Mouse (Mus musculus): ENCODE measurements around the gene Yif1a. TPM values are rescaled to one million over a fixed set of nuclear protein-coding genes. Genes with fewer than 3 reads are reported as not detected.

Gene Yif1a
- polyA plus RNA-seq, 1 experiment from 2014 or later, result 82.0 TPM

GRCm38 (mm10) chr19:5051031-5051430 is 37.3 kb upstream of the Yif1a start:
- Histone ChIP-seq H3K36me3 (peaks cover 29% of the 10 kb centered on the region; the same call in 1 of the 2 replicates), H3K4me2 (peak overlapping the region; percentile 51), H3K9me3 (replicated peaks) (no peaks in the 10 kb centered on the region), H3K27ac (peak overlapping the region; percentile 13; the same call in 1 of the 2 replicates), H3K4me3 (peak overlapping the region; percentile 31), H3K27me3 (peaks cover 23% of the 10 kb centered on the region), H3K9ac (peak overlapping the region; percentile 8; the same call in 1 of the 2 replicates), H3K4me1 (replicated peaks) (peaks cover 28% of the 10 kb centered on the region)
- ATAC-seq (replicated peaks; ENCODE audit: insufficient number of reproducible peaks, insufficient read depth, low FRiP score, low read depth), result peak; percentile 33; the same call in 1 of the 2 replicates
- WGBS, result 10% methylated on average over 17 of the region's 17 CpGs

DNA sequence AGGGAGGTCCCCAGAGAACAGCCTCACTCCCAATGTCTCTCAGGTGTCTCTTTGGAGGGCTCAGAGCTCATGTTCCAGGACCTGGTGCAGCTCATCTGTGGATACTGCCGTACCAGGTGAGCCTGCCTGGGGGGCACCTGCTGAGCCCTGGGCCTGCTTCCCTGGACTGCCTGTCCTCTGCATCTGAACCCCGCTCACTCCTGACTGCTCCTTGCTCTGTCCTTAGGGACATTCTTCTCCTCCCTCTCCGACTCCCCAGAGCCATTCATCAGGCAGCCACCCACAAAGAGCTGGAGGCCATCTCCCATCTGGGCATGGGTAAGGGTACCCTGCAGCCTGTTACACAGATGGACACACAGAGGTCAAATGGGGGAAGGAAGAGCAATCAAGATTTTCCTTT is 36.8 kb upstream of the Yif1a start:
- Histone ChIP-seq H3K27ac (0 out of 2 replicates have a peak overlapping the region, but pooled peaks have one; percentile 13), H3K27me3 (peaks cover 23% of the 10 kb centered on the region), H3K4me1 (replicated peaks) (peaks cover 31% of the 10 kb centered on the region), H3K4me2 (peak overlapping the region; percentile 51), H3K9me3 (replicated peaks) (no peaks in the 10 kb centered on the region), H3K4me3 (peak overlapping the region; percentile 31), H3K9ac (0 out of 2 replicates have a peak overlapping the region, but pooled peaks have one; percentile 8), H3K36me3 (peaks cover 27% of the 10 kb centered on the region; the same call in 1 of the 2 replicates)
- WGBS, result 45% methylated on average over 3 of the region's 3 CpGs
- ATAC-seq (replicated peaks; ENCODE audit: insufficient number of reproducible peaks, insufficient read depth, low FRiP score, low read depth), result no peak

- ATAC-seq (replicated peaks; ENCODE audit: insufficient number of reproducible peaks, insufficient read depth, low FRiP score, low read depth), result no peak
- Histone ChIP-seq H3K36me3 (peaks cover 19% of the 10 kb centered on the region; the same call in 1 of the 2 replicates), H3K4me3 (0 out of 2 replicates have a peak overlapping the region, but pooled peaks have one; percentile 31), H3K9me3 (replicated peaks) (no peaks in the 10 kb centered on the region), H3K27ac (no peak overlapping the region), H3K4me2 (peak overlapping the region; percentile 51), H3K9ac (no peak overlapping the region), H3K27me3 (peaks cover 23% of the 10 kb centered on the region), H3K4me1 (replicated peaks) (peaks cover 31% of the 10 kb centered on the region)
- WGBS, result 36% methylated on average over 25 of the region's 25 CpGs
These were observed 36.0 kb upstream of the Yif1a start for GRCm38 (mm10) chr19:5052166-5052822.

DNA sequence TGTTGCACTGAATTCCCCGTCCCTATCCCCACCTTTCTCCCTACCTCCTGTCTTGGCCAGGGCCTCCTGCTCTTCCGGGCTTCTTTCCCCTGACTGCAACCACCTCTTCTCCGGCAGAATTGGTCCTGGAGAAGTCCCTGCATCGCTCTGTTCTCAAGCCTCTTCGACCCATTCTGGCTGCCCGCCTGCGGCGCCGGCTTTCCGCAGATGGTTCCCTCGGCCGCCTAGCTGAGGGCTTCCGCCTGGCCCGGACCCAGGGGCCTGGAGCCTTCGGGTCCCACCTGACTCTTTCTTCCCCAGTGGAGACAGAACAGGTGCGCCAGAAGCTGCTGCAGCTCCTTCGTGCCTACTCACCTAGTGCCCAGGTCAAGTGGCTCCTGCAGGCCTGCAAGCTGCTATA is 35.5 kb upstream of the Yif1a start:
- H3K9ac ChIP-seq, result no peak overlapping the region
- 67% methylated on average over 17 of the region's 17 CpGs for WGBS
- no peak overlapping the region for H3K4me2 ChIP-seq
- peaks cover 31% of the 10 kb centered on the region for H3K4me1 ChIP-seq (replicated peaks)
- peaks cover 23% of the 10 kb centered on the region for H3K27me3 ChIP-seq
- H3K4me3 ChIP-seq, result no peak overlapping the region
- no peak overlapping the region for H3K27ac ChIP-seq
- peaks cover 15% of the 10 kb centered on the region; the same call in 1 of the 2 replicates for H3K36me3 ChIP-seq
- H3K9me3 ChIP-seq (replicated peaks), result no peaks in the 10 kb centered on the region
- ATAC-seq (replicated peaks; ENCODE audit: insufficient number of reproducible peaks, insufficient read depth, low FRiP score, low read depth), result no peak

DNA sequence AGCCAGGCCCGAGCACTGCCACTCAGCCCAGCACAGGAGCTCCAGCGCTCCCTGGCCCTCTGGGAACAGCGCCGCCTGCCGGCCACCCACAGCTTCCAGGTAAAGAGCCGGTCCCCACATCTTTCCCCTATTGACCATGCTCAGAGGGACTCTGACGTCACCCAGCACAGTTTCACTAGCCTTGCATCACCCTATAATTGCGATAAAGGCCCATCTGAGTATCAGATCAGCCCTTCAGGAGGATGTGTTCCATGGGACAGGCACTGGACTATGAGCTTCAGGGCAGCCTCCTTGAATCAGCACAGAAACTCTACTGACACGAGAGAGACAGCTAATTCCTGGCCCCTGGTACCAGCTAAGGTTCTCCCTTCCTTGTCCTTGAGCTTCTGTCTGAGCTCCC is 34.4 kb upstream of the Yif1a start:
- ATAC-seq (replicated peaks; ENCODE audit: insufficient number of reproducible peaks, insufficient read depth, low FRiP score, low read depth), result no peak
- Histone ChIP-seq H3K9me3 (replicated peaks) (no peaks in the 10 kb centered on the region), H3K9ac (no peak overlapping the region), H3K27me3 (peaks cover 23% of the 10 kb centered on the region), H3K4me3 (no peak overlapping the region), H3K4me2 (no peak overlapping the region), H3K4me1 (replicated peaks) (peaks cover 40% of the 10 kb centered on the region), H3K27ac (no peak overlapping the region), H3K36me3 (peaks cover 6% of the 10 kb centered on the region; the same call in 1 of the 2 replicates)
- WGBS, result 23% methylated on average over 9 of the region's 9 CpGs

GRCm38 (mm10) chr19:5056251-5056650 is 32.1 kb upstream of the Yif1a start:
- H3K36me3 ChIP-seq, result no peaks in the 10 kb centered on the region
- no peak overlapping the region for H3K9ac ChIP-seq
- peaks cover 23% of the 10 kb centered on the region for H3K27me3 ChIP-seq
- ATAC-seq (replicated peaks; ENCODE audit: insufficient number of reproducible peaks, insufficient read depth, low FRiP score, low read depth), result no peak
- H3K4me2 ChIP-seq, result no peak overlapping the region
- H3K4me1 ChIP-seq (replicated peaks), result peaks cover 45% of the 10 kb centered on the region
- WGBS, result 10% methylated on average over 6 of the region's 6 CpGs
- no peaks in the 10 kb centered on the region for H3K9me3 ChIP-seq (replicated peaks)
- no peak overlapping the region for H3K4me3 ChIP-seq
- no peak overlapping the region for H3K27ac ChIP-seq

- no peaks in the 10 kb centered on the region for H3K36me3 ChIP-seq
- no peak overlapping the region for H3K4me2 ChIP-seq
- no peaks in the 10 kb centered on the region for H3K9me3 ChIP-seq (replicated peaks)
- WGBS, result 26% methylated on average over 16 of the region's 16 CpGs
- H3K27me3 ChIP-seq, result peaks cover 14% of the 10 kb centered on the region
- peak overlapping the region; percentile 55 for H3K27ac ChIP-seq
- H3K4me1 ChIP-seq (replicated peaks), result peaks cover 32% of the 10 kb centered on the region
- H3K4me3 ChIP-seq, result no peak overlapping the region
- ATAC-seq (replicated peaks; ENCODE audit: insufficient number of reproducible peaks, insufficient read depth, low FRiP score, low read depth), result no peak
- no peak overlapping the region for H3K9ac ChIP-seq
These were observed 30.2 kb upstream of the Yif1a start for GRCm38 (mm10) chr19:5057876-5058775.

- H3K27ac ChIP-seq, result peak overlapping the region; percentile 55
- peaks cover 32% of the 10 kb centered on the region for H3K4me1 ChIP-seq (replicated peaks)
- H3K9me3 ChIP-seq (replicated peaks), result no peaks in the 10 kb centered on the region
- no peak overlapping the region for H3K4me2 ChIP-seq
- H3K9ac ChIP-seq, result 0 out of 2 replicates have a peak overlapping the region, but pooled peaks have one; percentile 3
- peaks cover 5% of the 10 kb centered on the region; the same call in 1 of the 2 replicates for H3K27me3 ChIP-seq
- no peak overlapping the region for H3K4me3 ChIP-seq
- ATAC-seq (replicated peaks; ENCODE audit: insufficient number of reproducible peaks, insufficient read depth, low FRiP score, low read depth), result peak; percentile 27
- H3K36me3 ChIP-seq, result no peaks in the 10 kb centered on the region
- WGBS, result 8% methylated on average over 10 of the region's 10 CpGs
These were observed 29.3 kb upstream of the Yif1a start for GRCm38 (mm10) chr19:5058801-5059771.

DNA sequence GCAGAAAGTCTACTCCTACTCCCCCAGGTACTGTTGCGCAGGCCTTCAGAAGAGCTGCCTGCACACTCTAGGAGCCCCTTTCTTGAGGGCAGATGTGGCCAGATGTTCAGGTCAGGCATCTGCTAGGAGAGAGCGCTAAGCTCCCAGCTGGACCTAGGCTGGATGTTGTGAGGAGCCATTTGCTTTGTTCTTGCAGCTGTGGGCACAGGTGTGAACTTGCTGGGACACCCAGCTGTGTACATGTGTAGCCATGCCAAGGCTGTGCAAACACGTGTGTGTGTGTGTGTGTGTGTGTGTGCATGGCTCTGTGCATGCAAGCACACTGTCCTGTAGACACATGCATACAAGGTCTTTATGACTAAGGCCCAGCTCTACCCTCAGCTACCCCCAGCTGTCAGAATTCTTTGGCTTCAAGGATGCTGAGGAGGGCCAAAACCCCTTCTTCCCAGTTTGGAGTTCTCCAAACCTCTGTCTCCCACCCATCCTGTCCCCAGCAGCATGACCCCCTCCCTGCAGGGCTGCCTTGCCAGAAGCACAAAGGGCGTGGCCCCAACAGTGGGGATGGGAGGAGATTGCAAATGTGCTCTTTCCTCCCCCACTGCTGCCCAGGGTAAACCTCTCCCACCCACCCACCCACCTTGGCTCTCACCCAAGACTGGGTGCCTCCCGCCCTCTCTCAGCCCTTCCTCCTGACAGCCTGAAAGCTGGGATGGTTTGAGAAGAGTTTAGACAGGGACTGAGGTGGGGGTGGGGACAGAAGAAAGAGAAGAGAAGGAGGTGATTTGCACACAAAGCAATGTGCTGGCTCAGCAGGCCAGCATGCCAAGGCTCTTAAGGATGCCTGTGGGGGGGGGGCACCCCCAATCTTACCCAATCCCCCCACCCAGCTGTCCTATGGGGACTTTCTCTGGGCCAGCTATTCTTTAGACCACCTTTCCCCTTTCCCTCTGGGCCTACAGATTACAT is 27.7 kb upstream of the Yif1a start:
- WGBS, result 47% methylated on average over 5 of the region's 5 CpGs
- no peak overlapping the region for H3K4me2 ChIP-seq
- H3K27ac ChIP-seq, result peak overlapping the region; percentile 29; the same call in 1 of the 2 replicates
- no peak; the same call in 1 of the 2 replicates for ATAC-seq (replicated peaks; ENCODE audit: insufficient number of reproducible peaks, insufficient read depth, low FRiP score, low read depth)
- H3K36me3 ChIP-seq, result no peaks in the 10 kb centered on the region
- no peak overlapping the region for H3K4me3 ChIP-seq
- no peak overlapping the region for H3K9ac ChIP-seq
- peaks cover 37% of the 10 kb centered on the region for H3K4me1 ChIP-seq (replicated peaks)
- H3K9me3 ChIP-seq (replicated peaks), result no peaks in the 10 kb centered on the region
- H3K27me3 ChIP-seq, result no peaks in the 10 kb centered on the region

GRCm38 (mm10) chr19:5062041-5062440 is 26.3 kb upstream of the Yif1a start:
- Histone ChIP-seq H3K4me1 (replicated peaks) (peaks cover 39% of the 10 kb centered on the region), H3K27ac (no peak overlapping the region), H3K9ac (no peak overlapping the region), H3K4me2 (no peak overlapping the region), H3K4me3 (no peak overlapping the region), H3K27me3 (no peaks in the 10 kb centered on the region), H3K9me3 (replicated peaks) (no peaks in the 10 kb centered on the region), H3K36me3 (no peaks in the 10 kb centered on the region)
- no peak for ATAC-seq (replicated peaks; ENCODE audit: insufficient number of reproducible peaks, insufficient read depth, low FRiP score, low read depth)
- WGBS, result 84% methylated on average over 5 of the region's 5 CpGs
